Mouse (Mus musculus): ENCODE data around the gene Tubg2. TPM values are rescaled to one million over a fixed set of nuclear protein-coding genes. Genes with fewer than 3 reads are reported as not detected.

Gene Tubg2
- polyA plus RNA-seq, 1 experiment from 2014 or later, result 4.1 TPM

GRCm38 (mm10) chr11:101167211-101167962 is 11.7 kb downstream of the Tubg2 start:
- Histone ChIP-seq H3K27me3 (ENCODE audit: insufficient read depth, low read length) (peaks cover 50% of the 10 kb centered on the region), H3K36me3 (ENCODE audit: insufficient read depth) (peaks cover 58% of the 10 kb centered on the region), H3K4me3 (ENCODE audit: low read depth, low read length) (no peak overlapping the region), H3K4me2 (no peak overlapping the region; the same call in 1 of the 2 replicates), H3K9ac (no peak overlapping the region), H3K27ac (ENCODE audit: low read depth) (no peak overlapping the region), H3K9me3 (ENCODE audit: low read depth, low read length) (no peaks in the 10 kb centered on the region), H3K4me1 (ENCODE audit: insufficient read depth) (peaks cover 5% of the 10 kb centered on the region; the same call in 1 of the 2 replicates)
- 74% methylated on average over 19 of the region's 19 CpGs for WGBS
- ATAC-seq (ENCODE audit: insufficient read depth) (no peak), DNase-seq (no peak)
- TF ChIP-seq CTCF (IDR thresholded peaks at IDR 0.05; ENCODE audit: low read depth), result no peak

GRCm38 (mm10) chr11:101167963-101168300 is 12.2 kb downstream of the Tubg2 start:
- TF ChIP-seq CTCF (IDR thresholded peaks at IDR 0.05; ENCODE audit: low read depth), result no peak
- DNase-seq, result no peak
- no peaks in the 10 kb centered on the region for H3K9me3 ChIP-seq (ENCODE audit: low read depth, low read length)
- peaks cover 8% of the 10 kb centered on the region for H3K4me1 ChIP-seq (ENCODE audit: insufficient read depth)
- H3K9ac ChIP-seq, result no peak overlapping the region
- no peak overlapping the region for H3K4me3 ChIP-seq (ENCODE audit: low read depth, low read length)
- ATAC-seq (ENCODE audit: insufficient read depth), result no peak
- WGBS, result 75% methylated on average over 8 of the region's 8 CpGs
- peaks cover 53% of the 10 kb centered on the region for H3K36me3 ChIP-seq (ENCODE audit: insufficient read depth)
- no peak overlapping the region for H3K27ac ChIP-seq (ENCODE audit: low read depth)
- H3K4me2 ChIP-seq, result no peak overlapping the region; the same call in 1 of the 2 replicates
- peaks cover 50% of the 10 kb centered on the region for H3K27me3 ChIP-seq (ENCODE audit: insufficient read depth, low read length)

- WGBS, result 71% methylated on average over 18 of the region's 18 CpGs
- peaks cover 13% of the 10 kb centered on the region for H3K4me1 ChIP-seq (ENCODE audit: insufficient read depth)
These were observed 12.7 kb downstream of the Tubg2 start for GRCm38 (mm10) chr11:101168301-101168980.

GRCm38 (mm10) chr11:101169301-101170107 is 13.8 kb downstream of the Tubg2 start:
- no peak for TF ChIP-seq CTCF (IDR thresholded peaks at IDR 0.05; ENCODE audit: low read depth)
- Histone ChIP-seq H3K4me1 (ENCODE audit: insufficient read depth) (peaks cover 21% of the 10 kb centered on the region), H3K27me3 (ENCODE audit: insufficient read depth, low read length) (peaks cover 46% of the 10 kb centered on the region), H3K27ac (ENCODE audit: low read depth) (no peak overlapping the region), H3K4me2 (peak overlapping the region; percentile 96), H3K4me3 (ENCODE audit: low read depth, low read length) (peak overlapping the region; percentile 65), H3K36me3 (ENCODE audit: insufficient read depth) (peaks cover 37% of the 10 kb centered on the region), H3K9ac (peak overlapping the region; percentile 71), H3K9me3 (ENCODE audit: low read depth, low read length) (no peaks in the 10 kb centered on the region)
- DNase-seq (no peak), ATAC-seq (ENCODE audit: insufficient read depth) (no peak)
- whole genome bisulfite sequencing, result 17% methylated on average over 17 of the region's 17 CpGs

More at GRCm38 (mm10) chr11:101168301-101168980, 12.7 kb downstream of the Tubg2 start:
- H3K27me3 ChIP-seq (ENCODE audit: insufficient read depth, low read length), result peaks cover 49% of the 10 kb centered on the region
- peaks cover 48% of the 10 kb centered on the region for H3K36me3 ChIP-seq (ENCODE audit: insufficient read depth)
- H3K4me2 ChIP-seq, result peak overlapping the region; percentile 96
- ATAC-seq (ENCODE audit: insufficient read depth) (no peak), DNase-seq (no peak)
- H3K9ac ChIP-seq, result no peak overlapping the region
- H3K9me3 ChIP-seq (ENCODE audit: low read depth, low read length), result no peaks in the 10 kb centered on the region
- no peak for TF ChIP-seq CTCF (IDR thresholded peaks at IDR 0.05; ENCODE audit: low read depth)
- no peak overlapping the region for H3K27ac ChIP-seq (ENCODE audit: low read depth)
- peak overlapping the region; percentile 65 for H3K4me3 ChIP-seq (ENCODE audit: low read depth, low read length)

- H3K4me1 ChIP-seq (ENCODE audit: insufficient read depth), result peaks cover 21% of the 10 kb centered on the region
These were observed 14.7 kb downstream of the Tubg2 start, which contains the start of gene Cntnap1 for GRCm38 (mm10) chr11:101170354-101170810. Gene Cntnap1, plus strand, starts transcription at chr11:101170523.

GRCm38 (mm10) chr11:101170811-101171610 is 15.3 kb downstream of the Tubg2 start, which contains the start of gene Plekhh3:
Gene Plekhh3, minus strand, starts transcription at chr11:101171351.
- Histone ChIP-seq H3K4me1 (ENCODE audit: insufficient read depth) (peaks cover 21% of the 10 kb centered on the region), H3K27ac (ENCODE audit: low read depth) (peak within 1 kb of the TSS; percentile 90), H3K36me3 (ENCODE audit: insufficient read depth) (peaks cover 23% of the 10 kb centered on the region), H3K4me2 (peak within 1 kb of the TSS; percentile 96), H3K9me3 (ENCODE audit: low read depth, low read length) (no peaks in the 10 kb centered on the region), H3K27me3 (ENCODE audit: insufficient read depth, low read length) (peaks cover 46% of the 10 kb centered on the region), H3K9ac (peak within 1 kb of the TSS; percentile 71), H3K4me3 (ENCODE audit: low read depth, low read length) (peak within 1 kb of the TSS; percentile 65)
- DNase-seq, result peak; percentile 98
- peak; percentile 39; the same call in 1 of the 2 replicates for TF ChIP-seq CTCF (IDR thresholded peaks at IDR 0.05; ENCODE audit: low read depth)
- under 1% methylated on average over 49 of the region's 50 CpGs for WGBS
- peak; percentile 93 for ATAC-seq (ENCODE audit: insufficient read depth)

More at GRCm38 (mm10) chr11:101170354-101170810, 14.7 kb downstream of the Tubg2 start, which contains the start of gene Cntnap1:
- H3K4me2 ChIP-seq, result peak within 1 kb of the TSS; percentile 96
- under 1% methylated on average over 35 of the region's 35 CpGs for WGBS
- peak within 1 kb of the TSS; percentile 71 for H3K9ac ChIP-seq
- peaks cover 28% of the 10 kb centered on the region for H3K36me3 ChIP-seq (ENCODE audit: insufficient read depth)
- H3K27me3 ChIP-seq (ENCODE audit: insufficient read depth, low read length), result peaks cover 46% of the 10 kb centered on the region
- H3K27ac ChIP-seq (ENCODE audit: low read depth), result peak within 1 kb of the TSS; percentile 90
- H3K9me3 ChIP-seq (ENCODE audit: low read depth, low read length), result no peaks in the 10 kb centered on the region
- DNase-seq (peak; percentile 75), ATAC-seq (ENCODE audit: insufficient read depth) (no peak)
- no peak for TF ChIP-seq CTCF (IDR thresholded peaks at IDR 0.05; ENCODE audit: low read depth)
- peak within 1 kb of the TSS; percentile 65 for H3K4me3 ChIP-seq (ENCODE audit: low read depth, low read length)
